Mouse (Mus musculus) lung, embryonic 14.5 days (tissue): ENCODE measurements around the gene Mrpl28. TPM values are rescaled to one million over a fixed set of nuclear protein-coding genes. Genes with fewer than 3 reads are reported as not detected.

Experiments
- ATAC-seq: fragments of 200-750 bp; cut with Nextera tagmentation; 2 replicates; pipeline ENCODE4 v1.8.0; 2017; ENCODE audit warnings: mild to moderate bottlenecking, moderate TSS enrichment, moderate library complexity; ENCODE audit not compliant: insufficient read depth
- DNase-seq: peaks from one replicate; pipeline ENCODE4 v3.0.0-alpha.2; 2015
- H3K27ac ChIP-seq: fragments of 300-500 bp; sonication (generic); 2 replicates; pipeline ENCODE4 v1.5.1; 2014; ENCODE audit warnings: low read depth, mild to moderate bottlenecking, moderate library complexity
- H3K27me3 ChIP-seq: fragments of 300-500 bp; sonication (generic); 2 replicates; pipeline ENCODE4 v1.6.1; 2014; ENCODE audit warnings: low read length, control low read depth; ENCODE audit not compliant: insufficient read depth
- H3K36me3 ChIP-seq: fragments of 300-500 bp; sonication (generic); 2 replicates; pipeline ENCODE4 v1.6.1; 2014; ENCODE audit warnings: control low read depth; ENCODE audit not compliant: insufficient read depth
- H3K4me1 ChIP-seq: fragments of 300-500 bp; sonication (generic); 2 replicates; pipeline ENCODE4 v1.6.1; 2014; ENCODE audit warnings: antibody characterized with exemption, control low read depth; ENCODE audit not compliant: insufficient read depth
- H3K4me2 ChIP-seq: fragments of 300-500 bp; sonication (generic); 2 replicates; pipeline ENCODE4 v1.6.1; 2014; ENCODE audit warnings: mild to moderate bottlenecking
- H3K4me3 ChIP-seq: fragments of 300-500 bp; sonication (generic); 2 replicates; pipeline ENCODE4 v1.5.1; 2014; ENCODE audit warnings: low read depth, low read length
- H3K9ac ChIP-seq: fragments of 300-500 bp; sonication (generic); 2 replicates; pipeline ENCODE4 v1.6.1; 2014
- H3K9me3 ChIP-seq: fragments of 300-500 bp; sonication (generic); 2 replicates; pipeline ENCODE4 v1.6.1; 2016; ENCODE audit warnings: low read depth, low read length, control low read depth
- CTCF ChIP-seq: IDR thresholded peaks from 2 replicates; pipeline ENCODE4 v1.5.1; 2016; ENCODE audit warnings: antibody characterized with exemption, low read depth
- WGBS: fragments of 180-500 bp; shearing (Covaris S2); extraction: QIAGEN DNeasy Blood & Tissue Kit; methylation state at CpG from one replicate; pipeline ENCODE4 v1.1.7; 2014; 5-methylcytosine and 5-hydroxymethylcytosine counted together
- polyA plus RNA-seq: library from polyadenylated mRNA; unstranded; fragments of >200 nt; fragmentation: Nextera tagmentation; extraction: Ambion mirVana; gene quantifications from 2 replicates; pipeline ENCODE4 v1.2.1, GENCODE M21; 2014

Mrpl28 gene
- polyA plus RNA-seq, 1 experiment from 2014 or later, result 217 TPM

DNA sequence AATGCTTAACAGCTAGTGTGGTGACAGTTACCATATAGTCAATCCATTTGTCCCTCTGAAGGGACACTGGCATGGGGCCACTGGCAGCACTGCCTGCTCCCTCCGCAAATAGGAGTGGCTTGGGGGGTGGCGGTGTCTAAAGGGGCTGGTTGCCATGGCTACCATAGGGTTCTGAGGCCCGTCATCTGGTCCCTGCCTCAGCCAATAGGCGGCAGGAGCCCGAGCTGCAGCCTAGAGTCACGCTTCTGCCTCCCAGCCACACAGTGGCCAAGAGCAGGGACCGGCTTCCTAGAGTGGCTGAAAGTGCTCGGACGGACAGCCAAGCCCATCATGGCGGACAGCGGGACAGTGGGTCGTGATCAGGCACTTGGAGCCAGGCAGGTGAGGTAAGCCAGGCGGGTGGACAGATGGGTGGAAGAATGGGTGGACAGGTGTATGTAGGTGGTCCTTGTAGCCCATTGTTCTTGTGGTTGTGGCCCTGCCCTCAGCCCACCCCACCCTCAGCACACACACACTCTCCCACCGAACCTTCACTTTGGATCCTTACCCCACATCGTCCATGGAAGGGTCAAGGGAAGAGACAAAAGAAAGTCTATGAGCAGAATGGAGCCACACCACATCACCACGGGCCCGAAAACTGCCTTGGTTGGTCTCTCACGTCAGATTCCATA, 7.9 kb downstream of the Mrpl28 start:
- no peak for TF ChIP-seq CTCF
- H3K27ac ChIP-seq, result no peak overlapping the region
- H3K27me3 ChIP-seq, result no peaks in the 10 kb centered on the region
- H3K4me3 ChIP-seq, result no peak overlapping the region
- no peaks in the 10 kb centered on the region for H3K4me1 ChIP-seq
- H3K9ac ChIP-seq, result no peak overlapping the region
- DNase-seq (no peak), ATAC-seq (no peak)
- H3K36me3 ChIP-seq, result peaks cover 65% of the 10 kb centered on the region
- H3K9me3 ChIP-seq, result no peaks in the 10 kb centered on the region
- WGBS, result 82% methylated on average over 18 of the region's 18 CpGs
- no peak overlapping the region for H3K4me2 ChIP-seq

DNA sequence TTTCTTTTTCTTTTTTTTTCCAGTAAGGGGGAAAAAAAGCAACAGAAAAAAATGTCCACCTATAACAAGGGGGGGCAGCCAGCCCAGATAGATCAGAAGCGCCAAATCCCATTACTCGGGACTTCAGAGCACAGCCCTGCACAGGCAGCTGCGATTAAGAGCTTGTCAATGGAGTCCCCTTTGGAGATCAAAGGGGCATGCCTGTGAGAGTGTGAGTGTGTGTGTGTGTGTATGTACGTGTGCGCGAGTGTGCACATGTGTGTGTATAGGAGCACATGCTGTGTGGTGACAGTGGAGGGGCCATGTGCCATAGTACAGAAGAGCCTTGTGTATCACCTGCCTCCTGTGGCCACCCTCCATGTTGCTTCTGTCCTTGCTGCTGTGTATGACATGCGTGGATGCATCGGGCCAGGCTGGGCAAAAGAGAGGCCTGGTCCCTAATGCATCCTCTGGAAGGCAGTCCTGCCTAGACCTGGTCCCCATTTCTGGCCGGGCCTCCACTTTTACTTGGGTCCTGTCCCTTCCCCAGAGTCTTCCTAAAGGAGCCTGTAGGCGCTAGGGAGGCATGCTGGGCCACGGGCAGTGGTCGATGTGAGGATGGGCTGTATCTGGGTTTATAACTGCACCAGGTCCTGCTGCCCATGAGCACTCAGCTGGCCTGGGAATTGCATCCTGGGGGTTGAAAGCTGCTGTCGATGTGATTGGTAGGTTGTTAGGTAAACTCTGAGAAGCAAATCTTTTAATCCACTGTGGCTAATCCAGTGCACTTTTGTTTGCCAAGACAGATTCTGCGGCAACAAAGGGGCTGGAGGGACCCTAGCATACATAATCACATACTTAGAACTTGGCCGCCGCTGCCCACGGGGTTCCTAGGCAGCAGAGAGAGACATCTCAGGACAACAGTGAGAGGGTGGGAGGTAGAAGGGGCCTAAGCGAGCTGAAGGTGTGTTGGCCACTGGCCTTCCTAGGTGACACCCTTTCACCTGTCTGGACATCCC, 8.9 kb downstream of the Mrpl28 start:
- 90% methylated on average over 18 of the region's 18 CpGs for WGBS
- H3K36me3 ChIP-seq, result peaks cover 56% of the 10 kb centered on the region
- no peak overlapping the region for H3K4me3 ChIP-seq
- no peak overlapping the region for H3K9ac ChIP-seq
- H3K27me3 ChIP-seq, result no peaks in the 10 kb centered on the region
- ATAC-seq, result no peak
- H3K27ac ChIP-seq, result no peak overlapping the region
- no peaks in the 10 kb centered on the region for H3K9me3 ChIP-seq
- DNase-seq, result no peak
- H3K4me1 ChIP-seq, result no peaks in the 10 kb centered on the region
- no peak for TF ChIP-seq CTCF
- H3K4me2 ChIP-seq, result no peak overlapping the region

DNA sequence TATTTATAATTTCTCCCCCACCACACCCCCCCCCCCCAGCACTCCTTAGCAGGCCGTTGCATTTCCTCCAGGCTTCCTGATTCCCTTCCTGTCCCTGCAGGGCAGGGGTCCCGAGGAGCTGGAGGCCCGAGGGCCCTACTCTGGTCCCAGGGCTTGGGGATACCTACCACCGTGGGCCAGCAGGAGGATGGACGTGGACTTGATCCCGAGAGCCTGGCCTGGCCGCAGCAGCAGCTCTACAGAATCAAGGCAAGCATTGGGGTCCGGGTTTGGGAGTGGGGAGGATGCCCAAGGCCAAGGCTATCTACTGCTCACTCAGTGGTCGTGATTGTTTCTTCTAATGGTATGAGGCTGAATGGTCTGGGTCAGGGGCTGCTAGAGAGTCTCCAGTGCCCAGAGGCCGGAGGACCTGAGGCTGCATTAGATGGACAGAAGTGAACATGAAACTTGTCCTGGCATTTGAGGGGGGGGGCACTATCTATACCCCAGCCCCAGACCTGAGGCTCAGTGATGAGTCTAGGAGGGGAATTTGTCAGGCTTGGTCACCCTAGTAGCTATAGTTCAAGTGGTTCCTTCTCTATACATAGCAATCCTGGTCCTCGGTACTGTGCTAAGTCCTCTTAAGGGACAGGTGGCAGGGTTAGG, 13.9 kb downstream of the Mrpl28 start:
- no peak for TF ChIP-seq CTCF
- WGBS, result 76% methylated on average over 11 of the region's 11 CpGs
- no peaks in the 10 kb centered on the region for H3K27me3 ChIP-seq
- H3K27ac ChIP-seq, result no peak overlapping the region
- no peak overlapping the region for H3K4me3 ChIP-seq
- no peak for DNase-seq
- no peak overlapping the region for H3K9ac ChIP-seq
- H3K36me3 ChIP-seq, result peaks cover 7% of the 10 kb centered on the region; the same call in 1 of the 2 replicates
- H3K4me2 ChIP-seq, result no peak overlapping the region
- no peak for ATAC-seq
- H3K4me1 ChIP-seq, result 0 out of 2 replicates have a peak, but pooled peaks cover 9% of the 10 kb centered on the region
- H3K9me3 ChIP-seq, result no peaks in the 10 kb centered on the region

DNA sequence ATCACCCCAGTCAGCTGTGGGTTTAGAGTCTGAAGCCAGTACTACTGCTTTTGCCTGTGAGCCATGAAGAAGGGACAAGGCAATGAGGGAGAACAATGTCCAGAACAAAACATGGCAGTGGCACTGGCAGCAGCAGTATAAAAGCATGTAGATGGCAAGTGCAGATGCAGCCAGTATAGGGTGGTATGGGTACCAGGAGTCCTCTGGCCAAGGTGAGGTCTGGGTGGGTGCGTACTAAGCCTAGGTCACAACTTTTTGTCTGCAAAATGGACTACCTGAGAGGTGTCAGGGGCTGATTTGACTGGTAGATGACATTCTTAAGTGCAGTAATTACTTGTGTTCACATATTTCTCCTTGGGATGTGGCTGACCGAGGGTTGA, 14.4 kb downstream of the Mrpl28 start:
- WGBS, result 77% methylated on average over 2 of the region's 2 CpGs
- H3K27me3 ChIP-seq, result no peaks in the 10 kb centered on the region
- 0 out of 2 replicates have a peak, but pooled peaks cover 9% of the 10 kb centered on the region for H3K4me1 ChIP-seq
- H3K9me3 ChIP-seq, result no peaks in the 10 kb centered on the region
- DNase-seq (no peak), ATAC-seq (no peak)
- TF ChIP-seq CTCF, result no peak
- H3K4me3 ChIP-seq, result peak overlapping the region; percentile 85
- H3K27ac ChIP-seq, result peak overlapping the region; percentile 65; the same call in 1 of the 2 replicates
- peak overlapping the region; percentile 88 for H3K4me2 ChIP-seq
- H3K9ac ChIP-seq, result peak overlapping the region; percentile 44
- peaks cover 6% of the 10 kb centered on the region for H3K36me3 ChIP-seq

DNA sequence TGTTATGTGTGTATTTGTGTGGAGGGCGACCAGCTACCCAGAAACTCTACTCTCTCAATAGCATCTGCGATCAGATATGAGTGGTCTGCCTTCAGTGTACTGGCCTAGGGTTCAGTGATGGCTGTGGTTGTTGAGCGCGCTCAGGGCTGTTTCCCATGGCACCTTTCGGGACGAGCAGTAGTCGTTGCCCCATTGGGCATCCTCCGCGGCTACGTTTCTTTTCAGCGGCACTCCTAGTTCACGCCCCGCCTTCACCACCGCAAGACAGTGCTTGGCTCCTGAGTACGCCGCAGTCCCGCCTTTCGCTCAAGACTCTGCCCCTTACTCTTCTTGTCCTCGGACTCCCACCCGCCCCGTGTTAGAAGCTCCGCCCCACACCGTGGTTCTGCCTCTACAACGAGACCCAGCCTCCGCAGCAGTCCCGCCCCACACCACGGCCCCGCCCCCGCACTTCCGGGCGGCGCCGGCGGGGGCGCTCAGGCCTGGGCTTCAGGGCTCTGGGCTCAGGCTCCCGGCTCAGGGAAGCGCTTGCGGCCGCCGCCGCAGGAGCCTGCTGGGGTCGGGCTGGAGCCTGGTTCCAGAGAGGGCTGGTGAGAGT, 15.0 kb downstream of the Mrpl28 start, which contains the start of gene Axin1:
Axin1 (plus strand) TSS at position 450 of the 598 bp plus-strand sequence.
- H3K4me3 ChIP-seq, result peak within 1 kb of the TSS; percentile 85
- under 1% methylated on average over 42 of the region's 42 CpGs for WGBS
- ATAC-seq, result peak; percentile 99
- peak; percentile 98 for DNase-seq
- H3K36me3 ChIP-seq, result peaks cover 8% of the 10 kb centered on the region
- peak within 1 kb of the TSS; percentile 94 for H3K27ac ChIP-seq
- no peaks in the 10 kb centered on the region for H3K9me3 ChIP-seq
- peak; percentile 21 for TF ChIP-seq CTCF
- H3K4me1 ChIP-seq, result 0 out of 2 replicates have a peak, but pooled peaks cover 9% of the 10 kb centered on the region
- peak within 1 kb of the TSS; percentile 88 for H3K4me2 ChIP-seq
- no peaks in the 10 kb centered on the region for H3K27me3 ChIP-seq
- peak within 1 kb of the TSS; percentile 95 for H3K9ac ChIP-seq

DNA sequence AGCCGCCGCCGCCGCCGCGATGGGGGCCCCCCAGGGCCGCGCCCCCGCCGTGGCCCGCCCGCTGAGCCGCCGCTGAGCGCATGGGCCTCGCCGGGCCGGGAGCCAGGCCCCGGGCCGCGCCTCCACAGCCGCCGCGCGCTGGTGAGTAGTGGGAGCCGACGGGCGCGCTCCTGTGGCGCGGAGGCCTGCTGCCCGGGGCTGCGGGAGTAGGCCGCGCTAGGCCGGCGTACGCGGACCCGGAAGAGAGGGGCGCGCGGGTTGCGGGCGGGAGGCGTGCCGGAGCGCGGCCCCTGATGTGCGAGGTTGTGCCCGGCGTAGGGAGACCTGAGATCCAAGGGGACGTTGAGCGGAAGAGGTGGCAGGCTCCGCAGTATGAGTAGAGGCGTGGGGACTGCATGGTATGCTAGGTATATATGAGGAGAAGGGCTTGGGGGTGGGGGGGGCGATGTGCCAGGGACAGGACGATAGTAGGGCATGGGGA, 15.6 kb downstream of the Mrpl28 start:
- under 1% methylated on average over 49 of the region's 58 CpGs for WGBS

More for the DNA sequence above, 15.6 kb downstream of the Mrpl28 start:
- TF ChIP-seq CTCF, result no peak
- ATAC-seq, result peak; percentile 77
- 0 out of 2 replicates have a peak, but pooled peaks cover 9% of the 10 kb centered on the region for H3K4me1 ChIP-seq
- peak overlapping the region; percentile 95 for H3K9ac ChIP-seq
- no peaks in the 10 kb centered on the region for H3K9me3 ChIP-seq
- DNase-seq, result peak; percentile 75
- peak overlapping the region; percentile 88 for H3K4me2 ChIP-seq
- H3K27me3 ChIP-seq, result no peaks in the 10 kb centered on the region
- H3K36me3 ChIP-seq, result peaks cover 14% of the 10 kb centered on the region
- H3K27ac ChIP-seq, result peak overlapping the region; percentile 94
- peak overlapping the region; percentile 85 for H3K4me3 ChIP-seq
